Mouse (Mus musculus): ENCODE data around the gene Col18a1. TPM values are rescaled to one million over a fixed set of nuclear protein-coding genes. Genes with fewer than 3 reads are reported as not detected.

Col18a1 gene
- polyA plus RNA-seq, 1 experiment from 2014 or later, result 40.4 TPM

DNA sequence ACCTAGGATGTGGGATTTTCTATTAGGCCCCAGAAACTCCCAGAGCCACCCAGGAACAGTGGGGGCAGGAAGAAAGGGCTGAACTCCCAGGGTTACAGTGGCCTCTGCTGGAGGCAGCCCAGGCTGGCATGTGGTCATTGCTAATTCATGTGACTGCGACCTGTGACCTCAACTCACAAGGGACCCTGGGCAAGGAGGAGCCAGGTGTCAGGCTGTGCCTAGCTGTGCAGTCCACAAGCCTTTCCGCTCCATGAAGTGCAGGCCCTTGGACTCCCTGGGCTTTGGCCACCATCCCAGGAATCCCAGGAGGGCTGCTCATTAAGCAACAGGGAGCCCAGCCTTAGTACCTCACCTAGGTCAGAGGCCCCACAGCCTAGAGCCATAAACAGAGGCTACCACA lies 38.4 kb downstream of the Col18a1 start:
- Histone ChIP-seq H3K4me2 (replicated peaks; ENCODE audit: low read depth, low read length) (no peak overlapping the region), H3K9ac (ENCODE audit: low read depth, low read length) (no peak overlapping the region), H3K27ac (ENCODE audit: low read depth, low read length) (no peak overlapping the region), H3K4me1 (replicated peaks; ENCODE audit: control insufficient read depth, insufficient read depth, low read length) (peaks cover 4% of the 10 kb centered on the region; the same call in 1 of the 2 replicates), H3K9me3 (ENCODE audit: control insufficient read depth, low read length) (no peaks in the 10 kb centered on the region), H3K27me3 (ENCODE audit: control insufficient read depth, insufficient read depth, low read length) (no peaks in the 10 kb centered on the region), H3K4me3 (ENCODE audit: low read depth, low read length) (no peak overlapping the region), H3K36me3 (ENCODE audit: control insufficient read depth, insufficient read depth, low read length) (no peaks in the 10 kb centered on the region)
- DNase-seq (ENCODE audit: low spot score), result no peak
- ATAC-seq (ENCODE audit: low FRiP score), result no peak
- WGBS, result 67% methylated on average over 2 of the region's 2 CpGs

DNA sequence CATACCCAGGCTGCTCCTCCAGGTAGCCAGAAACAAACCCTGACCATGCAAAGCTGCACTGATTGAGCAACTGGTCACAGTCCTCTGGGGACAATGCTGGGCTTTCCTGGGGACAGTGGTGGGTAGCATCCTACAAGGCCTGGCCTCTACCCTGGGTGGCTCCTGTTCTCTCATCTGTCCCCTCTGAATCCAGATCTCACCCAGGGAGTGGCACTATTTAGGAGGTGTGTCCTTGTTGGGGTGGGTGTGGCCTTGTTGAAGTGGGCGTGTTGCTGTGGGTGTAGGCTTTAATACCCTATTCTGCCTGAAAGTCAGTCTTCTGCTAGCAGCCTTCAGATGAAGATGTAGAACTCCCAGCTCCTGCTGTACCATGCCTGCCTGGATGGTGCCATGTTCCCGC lies 39.8 kb downstream of the Col18a1 start:
- Histone ChIP-seq H3K27me3 (ENCODE audit: control insufficient read depth, insufficient read depth, low read length) (no peaks in the 10 kb centered on the region), H3K4me1 (replicated peaks; ENCODE audit: control insufficient read depth, insufficient read depth, low read length) (peaks cover 4% of the 10 kb centered on the region; the same call in 1 of the 2 replicates), H3K9ac (ENCODE audit: low read depth, low read length) (no peak overlapping the region), H3K36me3 (ENCODE audit: control insufficient read depth, insufficient read depth, low read length) (no peaks in the 10 kb centered on the region), H3K9me3 (ENCODE audit: control insufficient read depth, low read length) (no peaks in the 10 kb centered on the region), H3K27ac (ENCODE audit: low read depth, low read length) (no peak overlapping the region), H3K4me2 (replicated peaks; ENCODE audit: low read depth, low read length) (no peak overlapping the region), H3K4me3 (ENCODE audit: low read depth, low read length) (no peak overlapping the region)
- 96% methylated on average over 2 of the region's 2 CpGs for WGBS
- DNase-seq (ENCODE audit: low spot score), result no peak
- ATAC-seq (ENCODE audit: low FRiP score), result no peak

DNA sequence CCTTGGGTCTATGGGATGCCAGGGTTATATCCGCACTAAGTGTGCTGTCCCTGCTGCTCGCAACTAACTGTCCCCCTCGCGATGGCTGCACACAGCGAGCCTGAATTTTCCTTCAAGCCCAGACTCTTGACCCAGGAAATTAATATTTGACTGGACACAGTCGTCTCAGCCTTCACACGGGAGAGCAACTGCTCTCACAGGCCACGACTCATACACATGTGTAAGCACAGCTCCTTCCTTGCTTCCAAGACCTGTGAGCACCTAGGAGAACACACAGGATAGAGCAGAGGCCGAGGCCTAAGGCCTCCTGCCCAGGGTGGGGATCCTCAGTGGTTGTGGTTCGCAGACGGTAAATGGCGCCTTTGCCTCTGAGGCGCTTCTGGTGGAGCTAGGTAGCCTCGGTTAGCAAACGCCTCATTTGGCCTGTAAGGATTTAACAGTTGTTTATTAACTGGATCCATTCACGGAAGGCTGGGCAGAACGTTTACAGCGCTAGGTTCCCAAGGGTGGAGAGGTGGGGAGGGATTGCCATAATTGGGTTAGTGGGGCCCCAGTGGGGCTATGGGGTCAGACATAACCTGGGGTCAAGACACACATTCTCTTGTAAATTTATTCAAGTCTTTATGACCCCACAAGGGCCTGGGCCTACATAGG lies 41.1 kb downstream of the Col18a1 start:
- WGBS, result 70% methylated on average over 18 of the region's 18 CpGs
- Histone ChIP-seq H3K27ac (ENCODE audit: low read depth, low read length) (no peak overlapping the region), H3K36me3 (ENCODE audit: control insufficient read depth, insufficient read depth, low read length) (no peaks in the 10 kb centered on the region), H3K9me3 (ENCODE audit: control insufficient read depth, low read length) (no peaks in the 10 kb centered on the region), H3K4me2 (replicated peaks; ENCODE audit: low read depth, low read length) (no peak overlapping the region), H3K27me3 (ENCODE audit: control insufficient read depth, insufficient read depth, low read length) (no peaks in the 10 kb centered on the region), H3K4me1 (replicated peaks; ENCODE audit: control insufficient read depth, insufficient read depth, low read length) (no peaks in the 10 kb centered on the region), H3K4me3 (ENCODE audit: low read depth, low read length) (no peak overlapping the region), H3K9ac (ENCODE audit: low read depth, low read length) (no peak overlapping the region)
- DNase-seq (ENCODE audit: low spot score) (no peak), ATAC-seq (ENCODE audit: low FRiP score) (no peak)

DNA sequence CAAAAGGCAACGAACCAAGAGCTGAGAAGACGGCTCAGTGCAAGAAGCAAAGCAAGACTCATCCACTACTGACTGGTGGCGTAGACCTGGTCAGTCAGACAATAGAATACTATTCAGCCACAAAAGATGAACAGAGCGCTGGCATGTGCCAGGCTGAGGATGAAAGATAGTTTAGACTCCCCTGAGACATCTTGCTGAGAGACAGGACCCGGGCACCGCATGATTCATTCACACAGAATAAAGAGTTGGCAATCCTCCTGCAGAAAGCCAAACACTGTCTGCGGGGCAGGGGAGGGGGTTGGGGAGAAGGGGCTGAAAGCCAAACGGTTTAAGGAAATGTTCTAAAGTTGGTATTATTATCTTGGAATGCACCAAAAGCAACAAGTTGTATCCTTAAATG lies 42.4 kb downstream of the Col18a1 start:
- H3K4me2 ChIP-seq (replicated peaks; ENCODE audit: low read depth, low read length), result no peak overlapping the region
- ATAC-seq (ENCODE audit: low FRiP score) (no peak), DNase-seq (ENCODE audit: low spot score) (no peak)
- H3K4me3 ChIP-seq (ENCODE audit: low read depth, low read length), result no peak overlapping the region
- 63% methylated on average over 8 of the region's 8 CpGs for WGBS
- no peaks in the 10 kb centered on the region for H3K36me3 ChIP-seq (ENCODE audit: control insufficient read depth, insufficient read depth, low read length)
- no peak overlapping the region for H3K27ac ChIP-seq (ENCODE audit: low read depth, low read length)
- no peak overlapping the region for H3K9ac ChIP-seq (ENCODE audit: low read depth, low read length)
- no peaks in the 10 kb centered on the region for H3K27me3 ChIP-seq (ENCODE audit: control insufficient read depth, insufficient read depth, low read length)
- H3K9me3 ChIP-seq (ENCODE audit: control insufficient read depth, low read length), result no peaks in the 10 kb centered on the region
- H3K4me1 ChIP-seq (replicated peaks; ENCODE audit: control insufficient read depth, insufficient read depth, low read length), result no peaks in the 10 kb centered on the region

DNA sequence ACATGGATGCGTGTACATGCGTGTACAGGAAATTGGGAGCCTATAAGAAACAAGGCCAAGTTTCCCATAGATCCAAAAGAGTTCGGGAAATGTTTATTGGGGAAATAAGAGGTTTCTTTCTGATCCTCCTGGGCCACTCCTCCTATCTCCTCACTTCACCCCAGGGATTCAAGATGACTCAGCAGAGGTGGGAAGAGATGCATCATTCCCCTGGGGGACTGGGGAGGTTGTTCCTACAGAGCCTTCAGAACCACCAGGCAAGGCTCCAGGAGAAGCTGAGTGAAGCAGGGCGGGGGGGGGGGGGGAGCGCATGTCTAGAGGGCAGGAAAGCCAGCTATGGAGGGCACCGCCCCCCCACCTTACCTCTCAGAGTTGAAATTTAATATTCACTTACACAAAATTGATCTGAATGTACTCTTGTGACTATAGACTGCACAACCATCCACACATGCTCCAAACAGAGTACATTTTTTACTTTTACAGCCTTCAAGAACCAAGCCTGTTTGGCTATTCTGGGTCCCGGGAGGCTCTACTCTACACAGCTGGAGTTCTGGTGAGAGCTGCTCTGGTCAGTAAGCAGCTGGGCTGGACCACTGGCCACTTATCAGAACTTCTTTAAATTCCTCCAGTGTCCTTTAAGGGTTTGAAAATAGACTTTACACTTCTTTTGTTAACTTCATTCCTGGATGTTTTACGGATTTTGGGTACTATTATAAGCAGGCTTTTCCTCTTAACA lies 44.9 kb downstream of the Col18a1 start:
- no peaks in the 10 kb centered on the region for H3K36me3 ChIP-seq (ENCODE audit: control insufficient read depth, insufficient read depth, low read length)
- no peaks in the 10 kb centered on the region; the same call in none of the 2 replicates for H3K4me1 ChIP-seq (replicated peaks; ENCODE audit: control insufficient read depth, insufficient read depth, low read length)
- H3K9ac ChIP-seq (ENCODE audit: low read depth, low read length), result no peak overlapping the region
- no peak overlapping the region for H3K4me2 ChIP-seq (replicated peaks; ENCODE audit: low read depth, low read length)
- H3K4me3 ChIP-seq (ENCODE audit: low read depth, low read length), result no peak overlapping the region
- WGBS, result 89% methylated on average over 8 of the region's 8 CpGs
- no peaks in the 10 kb centered on the region for H3K27me3 ChIP-seq (ENCODE audit: control insufficient read depth, insufficient read depth, low read length)
- no peak for DNase-seq (ENCODE audit: low spot score)
- ATAC-seq (ENCODE audit: low FRiP score), result no peak
- no peaks in the 10 kb centered on the region for H3K9me3 ChIP-seq (ENCODE audit: control insufficient read depth, low read length)
- H3K27ac ChIP-seq (ENCODE audit: low read depth, low read length), result no peak overlapping the region

DNA sequence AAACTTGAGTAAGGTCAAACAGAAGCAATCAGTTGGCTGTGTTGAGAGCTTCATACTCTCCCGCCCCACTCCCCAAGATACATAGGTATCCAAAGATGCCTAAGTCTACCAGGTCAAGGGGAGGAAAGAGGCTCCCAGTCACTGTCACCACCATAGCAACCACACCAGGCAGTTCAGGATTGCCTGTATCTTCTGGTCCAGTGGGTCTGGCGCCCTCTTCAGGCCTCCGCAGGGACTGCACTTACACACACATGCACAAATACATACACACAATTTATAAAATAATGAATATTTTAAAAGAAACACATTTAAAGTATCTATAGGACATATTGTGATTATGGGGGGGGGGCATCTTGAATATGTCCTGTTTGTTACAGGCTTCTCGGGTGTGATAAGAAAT lies 45.8 kb downstream of the Col18a1 start:
- no peaks in the 10 kb centered on the region for H3K36me3 ChIP-seq (ENCODE audit: control insufficient read depth, insufficient read depth, low read length)
- H3K27me3 ChIP-seq (ENCODE audit: control insufficient read depth, insufficient read depth, low read length), result no peaks in the 10 kb centered on the region
- H3K4me1 ChIP-seq (replicated peaks; ENCODE audit: control insufficient read depth, insufficient read depth, low read length), result no peaks in the 10 kb centered on the region; the same call in none of the 2 replicates
- H3K9me3 ChIP-seq (ENCODE audit: control insufficient read depth, low read length), result no peaks in the 10 kb centered on the region
- ATAC-seq (ENCODE audit: low FRiP score), result no peak
- H3K4me3 ChIP-seq (ENCODE audit: low read depth, low read length), result no peak overlapping the region
- 88% methylated on average over 4 of the region's 4 CpGs for WGBS
- no peak for DNase-seq (ENCODE audit: low spot score)
- no peak overlapping the region for H3K9ac ChIP-seq (ENCODE audit: low read depth, low read length)
- H3K27ac ChIP-seq (ENCODE audit: low read depth, low read length), result no peak overlapping the region
- H3K4me2 ChIP-seq (replicated peaks; ENCODE audit: low read depth, low read length), result no peak overlapping the region

DNA sequence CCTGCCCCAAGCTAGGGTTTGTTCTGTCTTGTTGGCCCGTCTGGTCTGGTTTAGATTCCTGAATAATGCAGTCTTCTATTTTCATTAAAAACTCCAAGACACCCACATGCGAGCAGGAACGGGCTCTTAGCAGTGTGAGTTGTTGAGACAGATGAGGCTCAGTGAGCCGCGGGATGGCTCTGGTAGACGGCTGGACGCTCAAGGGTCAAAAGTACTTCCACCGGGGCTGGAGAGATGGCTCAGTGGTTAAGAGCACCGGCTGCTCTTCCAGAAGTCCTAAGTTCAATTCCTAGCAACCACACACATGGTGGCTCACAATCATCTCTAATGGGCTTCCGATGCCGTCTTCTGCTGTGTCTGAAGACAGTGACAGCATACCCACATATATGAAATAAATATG lies 46.9 kb downstream of the Col18a1 start:
- WGBS, result 89% methylated on average over 11 of the region's 11 CpGs
- no peak overlapping the region for H3K9ac ChIP-seq (ENCODE audit: low read depth, low read length)
- H3K4me1 ChIP-seq (replicated peaks; ENCODE audit: control insufficient read depth, insufficient read depth, low read length), result no peaks in the 10 kb centered on the region; the same call in none of the 2 replicates
- DNase-seq (ENCODE audit: low spot score) (no peak), ATAC-seq (ENCODE audit: low FRiP score) (no peak)
- no peaks in the 10 kb centered on the region for H3K36me3 ChIP-seq (ENCODE audit: control insufficient read depth, insufficient read depth, low read length)
- H3K4me3 ChIP-seq (ENCODE audit: low read depth, low read length), result no peak overlapping the region
- no peaks in the 10 kb centered on the region for H3K9me3 ChIP-seq (ENCODE audit: control insufficient read depth, low read length)
- H3K27ac ChIP-seq (ENCODE audit: low read depth, low read length), result no peak overlapping the region
- H3K4me2 ChIP-seq (replicated peaks; ENCODE audit: low read depth, low read length), result no peak overlapping the region
- no peaks in the 10 kb centered on the region for H3K27me3 ChIP-seq (ENCODE audit: control insufficient read depth, insufficient read depth, low read length)

DNA sequence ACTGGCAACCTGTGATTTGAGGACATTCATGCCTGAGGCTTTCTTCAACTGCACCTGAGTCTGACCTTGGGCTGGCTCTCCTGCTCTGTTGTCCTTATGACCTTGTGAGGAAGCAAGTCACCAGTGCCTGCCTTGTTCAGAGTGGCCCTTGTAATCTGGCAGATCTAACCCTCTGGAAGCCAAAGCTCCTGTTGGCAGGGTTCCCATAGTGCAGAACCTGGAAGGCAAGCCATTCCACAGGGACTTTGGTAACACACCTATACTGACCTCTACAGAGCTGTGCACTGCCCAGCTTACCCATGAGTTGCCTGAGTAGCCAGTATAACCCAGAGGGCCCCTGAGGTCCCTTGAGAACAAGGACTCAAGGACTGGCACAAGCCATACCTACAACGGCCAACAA lies 48.0 kb downstream of the Col18a1 start:
- Histone ChIP-seq H3K27me3 (ENCODE audit: control insufficient read depth, insufficient read depth, low read length) (no peaks in the 10 kb centered on the region), H3K4me3 (ENCODE audit: low read depth, low read length) (no peak overlapping the region), H3K9me3 (ENCODE audit: control insufficient read depth, low read length) (no peaks in the 10 kb centered on the region), H3K36me3 (ENCODE audit: control insufficient read depth, insufficient read depth, low read length) (no peaks in the 10 kb centered on the region), H3K4me2 (replicated peaks; ENCODE audit: low read depth, low read length) (no peak overlapping the region), H3K9ac (ENCODE audit: low read depth, low read length) (no peak overlapping the region), H3K27ac (ENCODE audit: low read depth, low read length) (no peak overlapping the region), H3K4me1 (replicated peaks; ENCODE audit: control insufficient read depth, insufficient read depth, low read length) (no peaks in the 10 kb centered on the region; the same call in none of the 2 replicates)
- DNase-seq (ENCODE audit: low spot score), result no peak
- ATAC-seq (ENCODE audit: low FRiP score), result no peak
- WGBS, result 92% methylated on average over 1 of the region's 1 CpGs

Data from hindbrain, embryonic 11.5 days (tissue).